Mouse (Mus musculus) c-Kit-positive CD71-negative TER-119-negative erythroid progenitor cells, embryonic 14.5 days (primary cell): ENCODE measurements around the gene Chic1.

Experiments used
- DNase-seq: peaks from one replicate; pipeline ENCODE4 v3.0.0-alpha.2; 2013; ENCODE audit warnings: low read depth

Gene Chic1

GRCm38 (mm10) chrX:103432293-103432692 lies 76.0 kb downstream of the Chic1 start:
- no peak for DNase-seq

GRCm38 (mm10) chrX:103438023-103438422 lies 81.7 kb downstream of the Chic1 start:
- no peak for DNase-seq

- DNase-seq, result no peak
Measured at GRCm38 (mm10) chrX:103440803-103441202, 84.5 kb downstream of the Chic1 start.

- peak; percentile 58 for DNase-seq
Measured at GRCm38 (mm10) chrX:103443755-103444154, 87.5 kb downstream of the Chic1 start.
